In genomic region chr11:107853088-107853487, GRCm38 (mm10) we compare ENCODE assay signal across 9 mouse cellular contexts. TPM values are rescaled to one million over a fixed set of nuclear protein-coding genes. Genes with fewer than 3 reads are reported as not detected.
DNase-seq lines count a peak whose midpoint lies in the region; ATAC-seq lines count a peak whose summit lies in the region.
"Had no signal": no experiment of that assay in that cellular context is flagged by ENCODE, and none has a peak within 500 bp of the region (broad histone marks: within the 10 kb centered on the region; RNA-seq: fewer than 3 reads in every experiment).

No protein-coding gene starts in this region.

- H3K9ac ChIP-seq in kidney, embryonic 14.5 days (ENCODE audit: low read depth, low read length) = no peak overlapping the region

- H3K36me3 ChIP-seq in kidney, embryonic 14.5 days (ENCODE audit: control insufficient read depth, insufficient read depth, low read length) = no peaks in the 10 kb centered on the region

- H3K27me3 ChIP-seq in kidney, embryonic 14.5 days (ENCODE audit: control insufficient read depth, insufficient read depth, low read length) = no peaks in the 10 kb centered on the region

- no peak overlapping the region for H3K27ac ChIP-seq in kidney, embryonic 14.5 days (ENCODE audit: low read depth, low read length)
- H3K27ac ChIP-seq: macrophage had no signal

- no peak for ATAC-seq in kidney, embryonic 14.5 days (ENCODE audit: low FRiP score, low TSS enrichment)
- no peak; the same call in 1 of the 2 replicates for ATAC-seq in granulocyte monocyte progenitor cell, adult 5-6 weeks (replicated peaks; ENCODE audit: poor library complexity, severe bottlenecking)

- no peaks in the 10 kb centered on the region for H3K4me1 ChIP-seq in kidney, embryonic 14.5 days (ENCODE audit: control insufficient read depth, insufficient read depth, low read length)

- intact Hi-C loops in heart, postnatal 14 days (cut with DNase I) = loop anchor here (1.0 to 2.0 kb wide), 2 partner anchors 224 to 340 kb away; no protein-coding TSS in a partner anchor
- intact Hi-C loops in left cerebral cortex, postnatal 14 days (cut with DNase I) = loop anchor here (1.0 to 10.0 kb wide), 3 partner anchors 46 to 338 kb away; no protein-coding TSS in a partner anchor

- no peaks in the 10 kb centered on the region for H3K9me3 ChIP-seq in kidney, embryonic 14.5 days (ENCODE audit: control insufficient read depth, low read length)

- peak; percentile 54 for DNase-seq in kidney, adult 18-20 months
- peak; percentile 64 for DNase-seq in Muller cell, postnatal 12 days (ENCODE audit: inconsistent ontology term)
- DNase-seq in cerebellum, adult 9-11 months = peak; percentile 20
- DNase-seq in heart, postnatal 14 days = peak; percentile 38 to 67
- DNase-seq in left cerebral cortex, postnatal 14 days (ENCODE audit: low spot score in 2 of 2) = peak; percentile 70 to 85
- DNase-seq in retina, embryonic 14.5 days (ENCODE audit: low spot score) = peak; percentile 81

- 41% methylated on average over 1 of the region's 1 CpGs for WGBS in kidney, embryonic 14.5 days

- H3K4me3 ChIP-seq in kidney, embryonic 14.5 days (ENCODE audit: low read length) = no peak overlapping the region

- no peak overlapping the region for H3K4me2 ChIP-seq in kidney, embryonic 14.5 days (replicated peaks; ENCODE audit: low read depth, low read length)

RNA-seq across cellular contexts. Expression of gene Cacng4, which starts 58.7 kb away (rescaled TPM):
- polyA plus RNA-seq in kidney, embryonic 14.5 days (2014; fragmentation: Nextera tagmentation; extraction: Ambion mirVana) = 3.7 and 5.2 TPM in 2 replicates
- under 1 TPM; 0.33 to 0.49 TPM for total RNA-seq in heart, postnatal 14 days (2021)
- total RNA-seq in left cerebral cortex, postnatal 14 days (2021) = 10 to 100 TPM; 55.4 to 56.2 TPM
- not detected in 2 replicates for total RNA-seq in granulocyte monocyte progenitor cell, adult 5-6 weeks (2014; fragmentation: Nextera tagmentation)
- not detected in 2 replicates for total RNA-seq in granulocyte monocyte progenitor cell, adult 5-6 weeks (2017)
- polyA plus RNA-seq: macrophage had no signal

Comparison
In these comparisons a context has a peak if more than half of its experiments do, and no peak if none do; other contexts are left out.
1. DNase-seq: peak in every context shown above with its lines; median percentile 81 in retina, embryonic 14.5 days; 78 in left cerebral cortex, postnatal 14 days; 64 in Muller cell, postnatal 12 days; 54 in kidney, adult 18-20 months; 52 in heart, postnatal 14 days; 20 in cerebellum, adult 9-11 months.
2. RNA of gene Cacng4, which starts 58.7 kb away (total RNA-seq): 55.4 to 56.2 TPM in left cerebral cortex, postnatal 14 days; 0.33 to 0.49 TPM in heart, postnatal 14 days and not detected in granulocyte monocyte progenitor cell, adult 5-6 weeks; every median in the first group is over 10 times any median in the second.